Mouse (Mus musculus): ENCODE results near the gene Ncan. TPM values are rescaled to one million over a fixed set of nuclear protein-coding genes. Genes with fewer than 3 reads are reported as not detected.

Ncan gene
- 1 to 10 TPM in 1 of 2 experiments, under 1 TPM in 1; 0.81 to 1.2 TPM for total RNA-seq (2021)
- long read RNA-seq, experiment 1 = 0 reads
- long read RNA-seq, experiment 2 = 0 reads

- DNase-seq = peak; percentile 74
Measured at GRCm38 (mm10) chr8:70120667-70121066, at the start of gene Ncan. Gene Ncan (minus strand): TSS chr8:70120873.

GRCm38 (mm10) chr8:70170116-70170515 is 49.4 kb upstream of the Ncan start:
- no peak for DNase-seq

- DNase-seq = peak; percentile 84
Measured at GRCm38 (mm10) chr8:70166504-70167110, 45.9 kb upstream of the Ncan start.

- DNase-seq = no peak
Measured at GRCm38 (mm10) chr8:70163316-70163715, 42.6 kb upstream of the Ncan start.

- no peak for DNase-seq
Measured at GRCm38 (mm10) chr8:70160015-70160414, 39.3 kb upstream of the Ncan start.

GRCm38 (mm10) chr8:70159211-70159610 is 38.5 kb upstream of the Ncan start:
- DNase-seq = no peak

GRCm38 (mm10) chr8:70158069-70158853 is 37.6 kb upstream of the Ncan start:
- peak; percentile 85 for DNase-seq

GRCm38 (mm10) chr8:70157240-70157800 is 36.6 kb upstream of the Ncan start:
- no peak for DNase-seq

- DNase-seq = peak; percentile 86
Measured at GRCm38 (mm10) chr8:70152537-70153257, 32.0 kb upstream of the Ncan start.

GRCm38 (mm10) chr8:70150158-70150557 is 29.5 kb upstream of the Ncan start:
- DNase-seq = no peak

- DNase-seq = no peak
Measured at GRCm38 (mm10) chr8:70147678-70148607, 27.3 kb upstream of the Ncan start.

GRCm38 (mm10) chr8:70139981-70140380 is 19.3 kb upstream of the Ncan start:
- peak; percentile 10 for DNase-seq

GRCm38 (mm10) chr8:70139026-70139857 is 18.6 kb upstream of the Ncan start, which contains the start of the genes Rfxank, Borcs8 and Mef2b:
Gene Rfxank (minus strand): TSS chr8:70139154.
Gene Borcs8 (plus strand): TSS chr8:70139499.
Gene Mef2b (plus strand): TSS chr8:70139711.
- DNase-seq = peak; percentile 99

GRCm38 (mm10) chr8:70137890-70138289 is 17.2 kb upstream of the Ncan start:
- DNase-seq = no peak

- no peak for DNase-seq
Measured at GRCm38 (mm10) chr8:70136591-70136990, 15.9 kb upstream of the Ncan start.

- DNase-seq = no peak
Measured at GRCm38 (mm10) chr8:70134931-70135330, 14.3 kb upstream of the Ncan start.

GRCm38 (mm10) chr8:70134086-70134485 is 13.4 kb upstream of the Ncan start:
- no peak for DNase-seq

GRCm38 (mm10) chr8:70131166-70131883 is 10.7 kb upstream of the Ncan start, which contains the start of gene Nr2c2ap:
Gene Nr2c2ap (plus strand): TSS chr8:70131333.
- peak; percentile 91 for DNase-seq

- DNase-seq = no peak
Measured at GRCm38 (mm10) chr8:70130066-70130465, 9.4 kb upstream of the Ncan start.
